Mouse (Mus musculus): ENCODE measurements around the gene Hspb9. TPM values are rescaled to one million over a fixed set of nuclear protein-coding genes. Genes with fewer than 3 reads are reported as not detected.

The Hspb9 gene
- polyA plus RNA-seq, 1 experiment from 2014 or later, result not detected

DNA sequence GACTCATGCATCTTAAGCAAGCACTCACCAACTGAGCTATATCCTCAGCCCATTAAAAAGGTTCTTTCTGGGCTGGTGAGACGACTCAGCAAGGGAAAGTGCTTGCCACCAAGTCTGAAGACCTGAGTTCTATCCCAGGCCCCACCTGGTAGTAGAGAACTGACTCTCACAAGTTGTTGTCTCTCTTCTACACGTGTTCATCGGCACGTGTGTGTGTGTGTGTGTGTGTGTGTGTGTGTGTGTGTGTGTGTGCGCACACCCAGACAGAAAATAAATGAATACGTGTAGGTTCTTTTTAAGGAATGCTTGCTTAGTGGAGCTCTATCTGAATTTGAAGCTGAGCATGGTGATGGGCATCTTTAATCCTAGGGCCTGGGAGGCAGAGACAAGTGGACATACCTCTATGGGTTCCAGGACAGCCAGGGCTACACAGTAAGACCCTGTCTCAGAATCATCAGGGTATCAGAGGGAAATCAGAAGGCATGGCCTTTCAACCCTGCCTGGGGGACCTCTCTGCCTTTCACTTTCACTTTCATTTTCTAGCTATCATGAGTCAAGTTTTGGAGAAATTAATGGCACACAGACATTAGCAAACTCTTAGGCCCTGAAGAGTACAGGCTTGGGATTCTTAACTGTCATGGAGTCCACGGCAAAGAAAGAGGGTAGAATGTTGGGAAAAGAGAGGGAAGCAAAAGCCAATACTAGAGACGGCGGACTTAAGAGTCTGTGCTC, 21.6 kb downstream of the Hspb9 start:
- Histone ChIP-seq H3K27ac (peak overlapping the region; percentile 28; the same call in 1 of the 2 replicates), H3K9ac (peak overlapping the region; percentile 97; the same call in 1 of the 2 replicates), H3K4me1 (replicated peaks) (peaks cover 31% of the 10 kb centered on the region), H3K4me2 (peak overlapping the region; percentile 86), H3K9me3 (replicated peaks) (no peaks in the 10 kb centered on the region), H3K4me3 (peak overlapping the region; percentile 98), H3K36me3 (no peaks in the 10 kb centered on the region; the same call in 1 of the 2 replicates), H3K27me3 (0 out of 2 replicates have a peak, but pooled peaks cover 3% of the 10 kb centered on the region)
- no peak for ATAC-seq (replicated peaks; ENCODE audit: insufficient number of reproducible peaks, insufficient read depth, low FRiP score, low read depth)
- WGBS, result 86% methylated on average over 9 of the region's 9 CpGs

DNA sequence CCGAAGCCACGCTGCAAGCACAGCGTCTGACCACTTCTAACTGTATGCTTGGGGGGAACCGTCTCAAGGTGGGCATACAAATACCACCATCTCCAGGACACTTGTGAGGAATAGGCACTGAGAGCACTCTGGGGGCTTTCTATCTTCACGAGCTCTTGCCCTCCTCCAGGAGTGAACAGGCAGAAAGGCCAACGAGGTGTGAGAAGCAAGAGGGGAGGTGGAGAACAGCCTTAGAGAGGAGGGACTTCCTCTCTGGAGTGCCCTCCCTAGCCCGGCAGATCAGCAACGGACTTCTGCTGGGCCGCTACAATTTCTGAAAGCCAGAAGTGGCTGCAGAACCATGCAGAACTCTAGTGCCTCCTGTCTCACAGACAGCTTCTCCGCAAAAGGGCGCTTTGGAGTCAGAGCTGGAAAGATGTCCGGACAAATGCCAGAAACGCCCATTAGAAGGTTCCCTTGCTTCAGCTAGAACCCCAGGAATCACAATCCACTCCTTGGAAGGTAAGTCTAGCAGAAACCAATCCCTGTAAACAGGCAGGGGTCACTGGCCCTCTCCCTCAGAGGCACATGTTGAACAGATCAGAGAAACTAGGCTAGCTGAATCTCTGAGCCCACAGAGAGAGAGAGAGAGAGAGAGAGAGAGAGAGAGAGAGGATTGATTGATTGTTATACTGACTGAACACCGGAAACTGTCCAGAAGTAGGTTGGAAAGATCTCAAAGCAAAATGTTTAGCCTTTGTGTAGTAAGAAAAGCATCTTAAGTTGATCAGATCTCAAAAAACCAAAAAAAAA, 22.5 kb downstream of the Hspb9 start:
- Histone ChIP-seq H3K9ac (peak overlapping the region; percentile 97), H3K4me3 (peak overlapping the region; percentile 98), H3K4me1 (replicated peaks) (peaks cover 31% of the 10 kb centered on the region), H3K4me2 (peak overlapping the region; percentile 86), H3K27ac (peak overlapping the region; percentile 38; the same call in 1 of the 2 replicates), H3K9me3 (replicated peaks) (no peaks in the 10 kb centered on the region), H3K36me3 (no peaks in the 10 kb centered on the region; the same call in 1 of the 2 replicates), H3K27me3 (0 out of 2 replicates have a peak, but pooled peaks cover 5% of the 10 kb centered on the region)
- 61% methylated on average over 14 of the region's 14 CpGs for WGBS
- no peak for ATAC-seq (replicated peaks; ENCODE audit: insufficient number of reproducible peaks, insufficient read depth, low FRiP score, low read depth)

DNA sequence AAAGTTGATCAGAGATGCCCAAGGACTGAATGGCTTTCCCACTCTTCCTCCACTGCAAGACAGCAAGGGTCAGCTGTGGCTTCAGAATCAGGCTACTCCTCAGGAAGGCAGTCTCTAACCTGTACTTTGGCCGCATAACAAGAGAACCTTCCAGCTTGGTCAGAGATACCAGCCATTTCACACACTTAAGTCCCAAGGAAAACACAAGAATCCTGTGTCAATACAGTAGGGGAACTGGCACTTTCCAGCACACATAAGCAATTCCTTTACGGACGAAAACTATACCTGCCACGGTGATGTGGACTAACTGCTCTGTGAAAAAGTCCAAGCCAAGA, 23.1 kb downstream of the Hspb9 start:
- Histone ChIP-seq H3K4me3 (peak overlapping the region; percentile 98), H3K4me1 (replicated peaks) (peaks cover 31% of the 10 kb centered on the region), H3K4me2 (peak overlapping the region; percentile 86), H3K36me3 (no peaks in the 10 kb centered on the region; the same call in 1 of the 2 replicates), H3K9me3 (replicated peaks) (no peaks in the 10 kb centered on the region), H3K27ac (0 out of 2 replicates have a peak overlapping the region, but pooled peaks have one; percentile 75), H3K9ac (peak overlapping the region; percentile 97; the same call in 1 of the 2 replicates), H3K27me3 (0 out of 2 replicates have a peak, but pooled peaks cover 5% of the 10 kb centered on the region)
- no peak for ATAC-seq (replicated peaks; ENCODE audit: insufficient number of reproducible peaks, insufficient read depth, low FRiP score, low read depth)
- 70% methylated on average over 4 of the region's 4 CpGs for WGBS

DNA sequence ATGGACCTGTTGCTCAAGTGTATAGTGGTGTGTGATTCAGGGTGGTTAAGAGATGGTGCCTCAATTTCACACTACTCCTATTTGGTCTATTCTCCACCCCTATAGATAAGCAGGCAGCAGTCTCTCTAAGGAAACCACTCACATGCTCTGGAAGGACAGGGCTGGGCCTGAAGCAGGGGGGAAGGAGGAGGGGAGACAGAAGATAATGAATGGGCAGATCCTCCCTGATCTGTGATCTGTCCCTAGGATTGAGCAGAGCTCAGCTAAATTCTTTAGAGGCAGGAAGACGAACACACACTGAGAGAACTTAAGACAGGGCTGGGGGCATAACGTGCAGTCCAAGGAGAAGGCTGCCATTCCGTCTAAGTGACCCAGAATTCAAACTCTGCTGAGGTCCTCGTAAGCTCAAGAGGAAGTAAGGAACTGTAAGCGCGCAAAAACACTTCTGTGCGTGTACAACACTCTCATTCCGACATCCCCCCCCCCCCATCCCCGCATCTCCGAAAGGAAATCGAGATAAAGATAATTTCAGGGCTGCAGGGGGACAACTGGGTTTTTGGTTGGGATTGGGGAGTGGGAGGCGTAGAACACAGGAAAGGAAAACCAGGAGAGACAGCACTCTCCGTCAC, 23.6 kb downstream of the Hspb9 start:
- H3K4me1 ChIP-seq (replicated peaks), result peaks cover 31% of the 10 kb centered on the region
- peak overlapping the region; percentile 98 for H3K4me3 ChIP-seq
- H3K27me3 ChIP-seq, result 0 out of 2 replicates have a peak, but pooled peaks cover 5% of the 10 kb centered on the region
- no peaks in the 10 kb centered on the region for H3K9me3 ChIP-seq (replicated peaks)
- peak overlapping the region; percentile 86 for H3K4me2 ChIP-seq
- WGBS, result under 1% methylated on average over 13 of the region's 13 CpGs
- ATAC-seq (replicated peaks; ENCODE audit: insufficient number of reproducible peaks, insufficient read depth, low FRiP score, low read depth), result no peak
- no peaks in the 10 kb centered on the region; the same call in 1 of the 2 replicates for H3K36me3 ChIP-seq
- H3K9ac ChIP-seq, result peak overlapping the region; percentile 97
- H3K27ac ChIP-seq, result peak overlapping the region; percentile 75

DNA sequence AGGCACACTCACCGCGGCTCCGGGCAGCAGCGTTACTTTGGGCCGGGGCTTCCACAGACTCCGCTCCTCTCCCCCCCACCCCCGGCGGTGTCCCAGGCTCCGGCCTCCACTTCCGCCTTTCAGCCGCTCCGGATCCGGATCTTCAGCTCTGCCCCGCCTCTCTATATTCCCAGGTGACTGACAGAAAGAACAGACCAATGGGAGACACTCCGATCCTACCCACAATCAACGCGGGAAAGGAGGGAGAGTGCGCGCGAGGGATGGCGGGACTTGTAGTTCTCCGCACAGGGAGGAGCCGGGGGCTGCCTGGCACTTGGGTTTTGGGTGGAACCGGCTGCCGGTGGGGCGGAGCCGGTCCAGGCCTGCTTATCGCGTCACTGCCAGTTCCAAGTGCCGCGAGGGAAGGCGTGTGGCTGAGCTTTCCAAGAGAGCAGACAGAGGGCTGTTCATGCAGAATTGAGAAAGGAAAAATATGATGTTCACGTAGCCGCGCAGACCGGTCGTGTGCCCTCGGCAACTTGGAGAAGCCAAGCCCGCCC, 24.5 kb downstream of the Hspb9 start, which contains the start of gene Rab5c:
Gene Rab5c, minus strand, starts transcription at position 150 of the 539 bp plus-strand sequence.
- no peaks in the 10 kb centered on the region for H3K9me3 ChIP-seq (replicated peaks)
- 0 out of 2 replicates have a peak, but pooled peaks cover 5% of the 10 kb centered on the region for H3K27me3 ChIP-seq
- peak within 1 kb of the TSS; percentile 98 for H3K4me3 ChIP-seq
- no peaks in the 10 kb centered on the region for H3K36me3 ChIP-seq
- peak within 1 kb of the TSS; percentile 86 for H3K4me2 ChIP-seq
- H3K27ac ChIP-seq, result peak within 1 kb of the TSS; percentile 78
- H3K4me1 ChIP-seq (replicated peaks), result peaks cover 29% of the 10 kb centered on the region
- under 1% methylated on average over 39 of the region's 39 CpGs for WGBS
- peak; percentile 100 for ATAC-seq (replicated peaks; ENCODE audit: insufficient number of reproducible peaks, insufficient read depth, low FRiP score, low read depth)
- peak within 1 kb of the TSS; percentile 97 for H3K9ac ChIP-seq

DNA sequence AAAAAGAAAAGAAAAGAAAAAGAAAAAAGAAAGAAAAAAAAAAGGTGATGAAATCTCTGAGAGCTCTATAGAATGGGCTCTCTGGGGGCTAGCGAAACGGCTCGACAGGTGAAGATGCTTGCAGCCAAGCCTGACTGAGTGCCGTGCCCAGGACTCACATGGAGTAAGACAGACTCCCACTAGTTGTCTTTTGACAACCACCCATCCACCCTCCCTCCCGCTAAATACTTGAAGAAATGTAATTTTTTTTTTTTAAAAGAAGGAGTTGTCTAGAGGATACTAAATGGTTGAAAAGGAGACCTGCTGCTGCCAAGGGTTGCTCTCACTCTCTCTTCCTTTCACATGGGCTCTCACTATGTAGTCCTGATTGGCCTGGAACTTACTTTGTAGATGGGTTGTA, 25.1 kb downstream of the Hspb9 start:
- 14% methylated on average over 5 of the region's 5 CpGs for WGBS
- Histone ChIP-seq H3K4me2 (peak overlapping the region; percentile 75), H3K27ac (peak overlapping the region; percentile 78; the same call in 1 of the 2 replicates), H3K9ac (peak overlapping the region; percentile 49), H3K9me3 (replicated peaks) (no peaks in the 10 kb centered on the region), H3K36me3 (no peaks in the 10 kb centered on the region), H3K4me3 (peak overlapping the region; percentile 98), H3K27me3 (0 out of 2 replicates have a peak, but pooled peaks cover 5% of the 10 kb centered on the region), H3K4me1 (replicated peaks) (peaks cover 29% of the 10 kb centered on the region)
- ATAC-seq (replicated peaks; ENCODE audit: insufficient number of reproducible peaks, insufficient read depth, low FRiP score, low read depth), result no peak

DNA sequence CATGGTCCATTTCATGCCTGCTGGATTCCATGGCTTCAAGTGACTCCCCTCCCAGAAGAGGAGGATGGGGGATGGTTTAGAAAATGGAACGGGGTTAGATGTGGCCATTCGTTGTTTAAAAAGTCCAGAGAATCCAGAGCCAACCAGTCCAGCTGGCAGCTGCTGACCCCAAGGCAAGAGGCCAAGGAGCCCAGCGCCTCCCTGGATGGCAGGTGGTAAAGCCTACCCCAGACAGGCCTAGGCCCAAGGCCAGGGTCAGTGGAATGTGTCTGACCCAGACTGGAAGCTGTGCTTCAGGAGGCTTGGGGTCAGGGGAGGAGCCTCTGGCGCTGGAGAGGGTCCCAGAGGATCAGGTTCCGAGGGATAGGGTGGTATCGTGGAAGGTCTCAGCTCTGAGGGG, 27.7 kb downstream of the Hspb9 start:
- no peak for ATAC-seq (replicated peaks; ENCODE audit: insufficient number of reproducible peaks, insufficient read depth, low FRiP score, low read depth)
- Histone ChIP-seq H3K36me3 (no peaks in the 10 kb centered on the region), H3K27ac (no peak overlapping the region), H3K9me3 (replicated peaks) (no peaks in the 10 kb centered on the region), H3K9ac (no peak overlapping the region), H3K4me2 (no peak overlapping the region), H3K4me1 (replicated peaks) (peaks cover 16% of the 10 kb centered on the region), H3K4me3 (no peak overlapping the region), H3K27me3 (peaks cover 14% of the 10 kb centered on the region)
- WGBS, result 75% methylated on average over 6 of the region's 6 CpGs

DNA sequence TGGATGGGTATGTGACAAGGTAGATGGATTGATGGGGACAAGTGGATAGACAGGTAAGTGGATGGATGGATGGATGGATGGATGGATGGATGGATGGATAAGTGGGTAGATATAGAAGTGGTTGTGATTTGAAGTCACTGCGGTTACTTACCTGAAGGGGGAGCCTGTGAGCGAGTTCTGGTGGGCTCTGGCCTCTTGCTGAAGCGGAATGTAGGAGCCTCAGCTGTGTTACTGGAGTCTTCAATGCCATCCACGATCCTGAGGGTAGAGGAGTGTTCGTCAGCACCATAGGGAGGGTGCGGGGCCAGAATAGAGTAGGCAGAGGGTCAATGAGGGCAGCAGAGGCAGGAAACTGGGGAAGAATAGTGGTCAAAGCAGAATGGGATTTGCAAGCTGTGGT, 31.4 kb downstream of the Hspb9 start:
- no peak for ATAC-seq (replicated peaks; ENCODE audit: insufficient number of reproducible peaks, insufficient read depth, low FRiP score, low read depth)

DNA sequence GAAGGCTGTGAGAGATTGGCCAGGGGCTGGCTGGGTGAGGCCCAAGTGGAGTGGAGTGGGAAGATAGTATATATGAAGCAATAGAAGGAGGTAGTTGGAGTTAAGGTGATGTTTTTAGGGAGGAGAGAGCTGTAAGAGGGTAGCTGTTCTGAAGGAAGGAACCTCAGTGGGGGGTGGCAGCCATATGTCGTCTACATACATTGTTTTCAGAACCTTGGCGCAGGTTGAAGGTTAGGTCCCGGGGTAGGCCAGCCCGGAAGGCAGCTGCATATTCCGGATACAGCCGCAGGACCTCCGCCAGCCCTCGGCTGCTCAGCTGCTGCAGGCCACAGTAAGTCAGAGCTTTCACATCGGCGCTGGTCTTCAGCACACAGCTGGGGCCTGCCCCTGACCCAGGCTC, 32.9 kb downstream of the Hspb9 start:
- Histone ChIP-seq H3K4me2 (no peak overlapping the region), H3K27me3 (peaks cover 50% of the 10 kb centered on the region), H3K9me3 (replicated peaks) (no peaks in the 10 kb centered on the region), H3K36me3 (no peaks in the 10 kb centered on the region), H3K27ac (no peak overlapping the region), H3K4me3 (no peak overlapping the region), H3K4me1 (replicated peaks) (0 out of 2 replicates have a peak, but pooled peaks cover 3% of the 10 kb centered on the region), H3K9ac (no peak overlapping the region)
- no peak for ATAC-seq (replicated peaks; ENCODE audit: insufficient number of reproducible peaks, insufficient read depth, low FRiP score, low read depth)
- 75% methylated on average over 10 of the region's 10 CpGs for WGBS

More for the DNA sequence above, 31.4 kb downstream of the Hspb9 start:
- 0 out of 2 replicates have a peak overlapping the region, but pooled peaks have one; percentile 10 for H3K9ac ChIP-seq
- no peak overlapping the region for H3K4me2 ChIP-seq
- H3K4me1 ChIP-seq (replicated peaks), result 0 out of 2 replicates have a peak, but pooled peaks cover 3% of the 10 kb centered on the region
- no peaks in the 10 kb centered on the region for H3K9me3 ChIP-seq (replicated peaks)
- peaks cover 48% of the 10 kb centered on the region for H3K27me3 ChIP-seq
- H3K27ac ChIP-seq, result no peak overlapping the region
- no peak overlapping the region for H3K4me3 ChIP-seq
- no peaks in the 10 kb centered on the region for H3K36me3 ChIP-seq
- 12% methylated on average over 6 of the region's 6 CpGs for WGBS

DNA sequence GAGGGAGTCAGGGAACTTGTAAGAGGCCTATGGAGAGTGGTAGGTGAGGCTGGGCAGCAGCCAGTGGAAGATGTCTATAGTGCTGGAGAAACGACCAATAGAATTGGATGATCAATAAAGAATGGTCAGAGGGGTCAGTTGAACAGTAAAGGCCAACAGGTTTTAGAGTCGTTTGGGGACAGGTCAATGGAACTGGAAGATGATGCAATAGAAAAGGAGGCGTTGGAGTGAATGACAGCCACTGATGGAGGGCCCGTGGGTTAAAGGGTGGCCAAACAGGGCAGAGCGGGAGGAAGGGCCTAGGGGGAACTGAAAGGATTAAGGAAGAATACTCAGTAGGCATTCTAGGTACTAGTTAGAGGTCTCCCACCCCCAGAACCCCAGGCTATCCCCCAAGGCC, 33.5 kb downstream of the Hspb9 start:
- H3K4me1 ChIP-seq (replicated peaks), result 0 out of 2 replicates have a peak, but pooled peaks cover 3% of the 10 kb centered on the region
- H3K27me3 ChIP-seq, result peaks cover 54% of the 10 kb centered on the region
- H3K4me2 ChIP-seq, result no peak overlapping the region
- H3K4me3 ChIP-seq, result no peak overlapping the region
- no peaks in the 10 kb centered on the region for H3K9me3 ChIP-seq (replicated peaks)
- H3K36me3 ChIP-seq, result no peaks in the 10 kb centered on the region
- WGBS, result 66% methylated on average over 5 of the region's 5 CpGs
- no peak overlapping the region for H3K9ac ChIP-seq
- no peak overlapping the region for H3K27ac ChIP-seq
- no peak for ATAC-seq (replicated peaks; ENCODE audit: insufficient number of reproducible peaks, insufficient read depth, low FRiP score, low read depth)
